Mouse (Mus musculus) T-helper 17 cell (primary cell): ENCODE results near the gene Tmem158.

ENCODE experiments used
- in situ Hi-C, 2 experiments: fragments of 300-600 bp; cut with MboI, MseI; formaldehyde crosslinking; loops; 1 replicate in 1 of 2; 2 replicates in 1 of 2; pipeline ENCODE4 v1.15.1; 2025; ENCODE audit warnings: high pct_unique_total_duplicates in 2 of 2

The Tmem158 gene

DNA sequence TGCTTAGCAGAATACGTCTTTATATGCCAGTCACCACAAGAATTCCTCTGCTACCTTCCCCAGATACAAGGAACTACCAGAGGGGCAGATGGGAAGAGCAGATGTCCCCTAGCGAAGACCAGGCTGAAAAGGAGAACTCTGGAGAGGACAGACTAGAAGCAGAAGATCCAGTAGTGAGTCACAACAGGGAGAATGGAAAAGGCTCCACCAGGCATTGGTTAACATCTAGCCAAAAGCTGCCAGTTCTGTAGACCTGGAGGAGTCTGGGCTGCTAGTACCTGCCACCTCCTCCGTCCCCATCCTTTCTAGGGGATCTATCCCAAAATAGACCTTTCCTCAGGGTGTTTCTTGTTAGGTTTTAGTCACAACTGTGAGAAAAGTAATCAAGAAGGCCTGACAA, 4.8 kb downstream of the Tmem158 start:
- in situ Hi-C loops: loop anchor here (5.0 to 25.0 kb wide), 2 partner anchors 182 to 187 kb away; no protein-coding TSS in a partner anchor

DNA sequence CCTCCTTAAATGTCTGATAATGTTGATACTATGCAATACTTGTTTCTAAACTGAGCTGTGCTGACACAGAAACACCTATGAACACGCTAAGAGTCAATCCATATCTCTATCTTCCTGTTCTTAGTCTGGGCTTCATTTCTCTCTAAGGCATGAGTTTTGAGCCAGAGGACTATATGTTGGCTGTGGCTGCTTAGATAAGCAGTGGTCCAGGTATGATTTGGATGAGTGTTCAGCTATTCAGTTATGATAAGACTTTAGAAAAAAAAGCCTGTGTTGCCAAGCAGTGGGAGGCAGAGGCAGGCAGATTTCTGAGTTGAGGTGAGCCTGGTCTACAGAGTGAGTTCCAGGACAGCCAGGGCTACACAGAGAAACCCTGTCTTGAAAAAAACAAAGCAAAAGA, 12.6 kb downstream of the Tmem158 start:
- in situ Hi-C loops: no loop called here

DNA sequence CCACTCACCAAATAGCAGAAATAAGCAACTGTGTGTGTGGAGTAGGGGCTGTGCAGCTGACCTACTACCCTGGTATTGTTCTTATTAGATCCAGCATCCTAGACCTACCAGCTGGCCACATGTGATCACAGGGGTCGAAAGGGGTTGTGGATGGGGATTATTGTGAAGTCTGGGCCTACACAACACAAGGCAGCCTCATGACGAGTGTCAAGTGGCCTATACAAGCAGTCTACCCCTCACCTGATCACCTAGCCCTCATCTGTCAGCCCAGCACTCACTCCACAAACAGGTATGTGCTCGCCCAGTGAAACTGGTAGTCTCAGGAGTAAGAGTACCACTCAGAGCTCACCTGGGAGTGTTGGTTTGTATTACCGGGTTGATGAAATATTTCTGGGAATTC, 15.4 kb downstream of the Tmem158 start:
- in situ Hi-C loops: no loop called here

DNA sequence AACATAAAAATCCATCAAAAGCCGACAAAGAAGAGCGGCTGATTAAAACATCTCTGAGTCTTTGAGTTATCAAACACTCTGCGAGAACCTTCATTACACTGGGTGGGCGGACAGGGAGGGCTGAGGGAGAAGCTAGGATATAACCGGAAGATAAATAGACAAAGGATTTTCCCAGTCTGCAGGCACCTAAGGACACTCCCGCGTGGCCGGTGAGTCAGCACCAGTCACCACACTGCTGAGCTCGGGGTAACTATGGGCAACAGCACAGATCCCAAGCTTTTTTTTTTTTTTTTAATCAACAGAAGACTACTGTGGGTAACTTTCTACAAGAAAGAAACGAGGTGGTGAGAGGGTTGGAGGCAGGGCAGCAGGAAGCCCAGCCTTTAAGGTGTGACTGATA, 16.6 kb downstream of the Tmem158 start:
- in situ Hi-C loops: no loop called here

DNA sequence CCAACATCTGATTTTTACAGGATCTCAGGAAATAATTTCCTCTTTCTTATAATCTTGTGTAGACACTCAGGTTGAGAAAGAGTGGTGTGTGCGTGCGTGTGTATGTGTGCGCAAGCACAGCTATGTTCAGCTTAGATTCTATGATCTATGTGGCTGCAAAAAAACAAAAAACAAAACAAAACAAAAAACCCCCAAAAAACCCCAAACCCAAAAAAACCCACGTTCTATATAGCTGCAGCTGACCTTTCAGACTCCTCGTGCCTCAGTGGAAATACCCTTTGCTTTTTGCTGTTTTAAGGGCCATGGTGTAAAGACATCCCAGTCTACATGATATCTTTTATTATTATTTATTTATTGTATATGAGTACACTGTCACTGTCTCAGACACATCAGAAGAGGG, 19.4 kb downstream of the Tmem158 start:
- in situ Hi-C loops: no loop called here

DNA sequence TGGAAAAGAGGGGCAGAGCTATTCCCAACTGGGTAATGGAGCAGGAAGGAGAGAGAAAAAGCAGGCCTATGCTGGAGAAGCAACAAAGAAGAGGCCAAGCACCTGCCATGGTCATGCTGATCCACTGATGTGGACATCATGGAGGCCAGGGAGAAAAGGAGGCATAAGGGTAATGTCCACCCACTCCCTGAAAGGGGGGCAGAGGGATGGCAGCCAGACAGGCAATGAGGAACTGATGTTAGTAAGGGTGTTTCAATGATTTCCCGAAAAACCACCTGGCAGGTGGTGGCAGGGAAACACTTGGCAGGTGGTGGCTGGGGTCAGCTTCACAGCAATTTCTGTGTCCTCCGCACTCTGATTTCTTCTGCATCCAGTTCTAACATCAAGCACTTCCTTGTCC, 19.8 kb downstream of the Tmem158 start:
- in situ Hi-C loops: no loop called here

DNA sequence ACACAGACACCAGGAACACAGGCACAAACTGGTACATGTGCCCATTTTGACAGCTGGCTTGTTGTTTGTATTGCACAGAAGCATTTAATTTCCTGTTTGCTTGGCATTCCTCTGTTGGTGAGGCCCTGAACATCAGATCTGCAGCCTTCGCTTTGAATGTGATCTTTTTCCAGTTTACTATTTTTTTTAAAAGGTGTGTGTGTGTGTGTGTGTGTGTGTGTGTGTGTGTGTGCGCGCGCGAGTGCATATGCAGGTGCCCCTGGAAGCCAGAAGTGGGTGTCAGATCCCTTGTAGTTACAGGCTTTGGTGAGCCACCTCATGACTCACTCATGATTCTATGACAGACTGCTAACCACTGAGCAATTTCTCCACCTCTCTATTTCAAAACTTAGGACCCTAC, 20.3 kb downstream of the Tmem158 start:
- in situ Hi-C loops: no loop called here

DNA sequence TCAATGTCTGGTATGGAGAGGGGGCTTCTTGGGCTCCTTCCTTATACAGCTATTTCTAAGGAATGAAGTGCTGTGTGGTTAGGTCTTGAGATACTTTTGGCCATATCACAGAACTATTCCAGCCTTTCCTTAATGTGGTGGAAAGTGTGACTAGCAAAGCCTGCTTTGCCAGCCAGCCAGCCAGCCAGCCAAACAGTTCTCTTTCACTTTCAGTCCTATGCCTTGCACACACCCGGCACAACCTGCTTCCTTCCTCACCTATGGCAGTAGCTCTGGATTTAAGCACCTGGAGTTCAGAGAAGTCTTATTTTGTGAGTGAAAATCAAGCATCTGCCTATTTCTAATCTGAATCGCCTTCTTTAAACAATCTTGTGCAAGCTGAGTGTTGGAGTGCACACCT, 20.9 kb downstream of the Tmem158 start:
- in situ Hi-C loops: no loop called here

DNA sequence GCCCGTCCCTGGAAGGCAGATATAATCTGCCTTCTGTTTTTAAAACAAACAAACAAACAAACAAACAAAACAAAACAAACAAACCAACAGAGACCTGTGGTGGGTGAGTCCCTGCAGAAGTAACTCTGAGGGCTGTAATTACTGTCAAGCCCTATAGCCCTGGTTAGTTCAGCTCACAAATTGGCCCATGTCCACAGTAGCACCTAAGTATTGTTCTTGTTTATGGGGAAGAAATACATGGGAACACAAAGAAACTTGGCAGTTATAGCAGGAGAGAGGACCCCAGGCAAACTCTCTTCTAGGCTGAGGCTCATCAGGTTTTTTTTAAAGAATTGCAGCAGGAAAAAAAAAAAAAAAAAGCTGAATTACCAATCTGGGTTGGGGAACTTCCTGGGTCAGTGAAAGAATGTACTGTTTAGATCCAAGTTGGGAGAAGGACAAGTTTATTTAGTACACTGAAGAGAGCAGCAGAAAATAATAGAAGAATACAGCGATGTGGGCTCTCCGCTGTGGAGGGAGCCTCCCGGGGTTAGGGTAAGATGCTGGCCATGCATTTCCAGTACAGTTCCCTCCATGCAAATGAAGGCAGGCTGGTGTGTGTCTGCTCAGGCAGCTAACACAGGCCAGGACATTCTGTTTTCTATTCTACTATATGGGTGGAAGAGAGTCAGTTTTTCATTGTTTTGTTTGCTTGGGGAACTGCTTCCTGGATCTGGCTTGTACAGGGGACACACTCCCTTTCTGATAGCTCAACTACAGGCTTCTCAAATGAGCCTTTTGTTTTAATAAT, 22.1 kb downstream of the Tmem158 start:
- in situ Hi-C loops: no loop called here

DNA sequence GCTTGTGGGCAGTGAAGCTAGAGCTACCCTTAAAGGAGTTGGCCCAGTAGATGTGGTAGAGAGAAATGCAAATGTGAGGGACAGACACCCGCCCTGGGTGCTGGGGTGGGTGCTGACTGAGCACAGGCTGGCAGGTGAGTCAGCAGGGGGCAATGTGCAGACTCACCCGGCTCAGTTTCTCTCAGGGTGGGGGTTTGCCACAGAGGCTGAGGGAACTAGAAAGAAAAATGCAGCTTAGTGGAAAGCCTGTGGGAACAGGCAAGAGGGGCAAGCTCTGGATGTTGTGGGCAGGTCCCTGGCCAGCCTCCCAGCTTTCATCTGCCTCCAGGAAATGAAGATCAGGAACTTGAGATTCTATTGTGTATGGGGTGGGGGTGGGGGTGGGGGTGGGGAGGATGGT, 22.8 kb downstream of the Tmem158 start:
- in situ Hi-C loops: no loop called here

DNA sequence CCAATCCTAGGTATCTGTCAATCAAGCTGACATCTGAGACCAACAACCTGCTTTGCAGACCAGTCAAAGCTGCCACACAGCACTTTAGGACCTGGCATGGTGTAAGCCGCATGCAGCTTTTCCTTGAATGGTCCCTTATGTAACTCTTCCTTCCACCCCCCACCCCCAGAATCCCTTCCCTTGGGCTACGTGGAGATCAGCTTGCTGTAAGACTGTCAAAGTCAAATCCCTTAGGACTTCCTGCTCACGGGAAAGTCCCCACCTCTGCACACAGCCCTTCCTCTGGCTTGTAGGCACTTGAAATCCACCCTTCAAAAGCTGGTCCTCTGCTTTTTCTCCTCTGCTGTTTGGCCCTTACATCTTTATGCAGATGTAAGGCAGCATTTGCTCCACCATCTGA, 24.9 kb downstream of the Tmem158 start:
- in situ Hi-C loops: no loop called here

DNA sequence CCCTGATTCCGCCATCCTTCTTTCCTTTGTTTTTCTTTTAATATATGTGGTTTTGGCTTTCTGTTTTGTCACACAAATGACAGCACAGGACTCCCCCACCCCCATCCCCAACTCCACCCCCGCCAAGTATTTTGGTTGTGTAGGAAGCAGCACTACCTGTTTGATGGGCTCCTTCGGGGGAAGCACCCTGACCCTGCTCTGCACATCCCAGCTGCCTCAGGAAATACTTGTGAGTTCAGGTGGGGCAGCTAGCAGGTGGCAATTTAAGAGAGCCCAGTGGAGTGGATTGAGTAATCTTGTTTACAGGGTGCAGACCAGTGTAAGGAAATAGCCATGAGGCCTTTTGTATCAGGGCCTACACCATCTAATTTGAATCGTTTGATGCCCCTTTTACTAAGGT, 30.7 kb downstream of the Tmem158 start:
- in situ Hi-C loops: no loop called here

DNA sequence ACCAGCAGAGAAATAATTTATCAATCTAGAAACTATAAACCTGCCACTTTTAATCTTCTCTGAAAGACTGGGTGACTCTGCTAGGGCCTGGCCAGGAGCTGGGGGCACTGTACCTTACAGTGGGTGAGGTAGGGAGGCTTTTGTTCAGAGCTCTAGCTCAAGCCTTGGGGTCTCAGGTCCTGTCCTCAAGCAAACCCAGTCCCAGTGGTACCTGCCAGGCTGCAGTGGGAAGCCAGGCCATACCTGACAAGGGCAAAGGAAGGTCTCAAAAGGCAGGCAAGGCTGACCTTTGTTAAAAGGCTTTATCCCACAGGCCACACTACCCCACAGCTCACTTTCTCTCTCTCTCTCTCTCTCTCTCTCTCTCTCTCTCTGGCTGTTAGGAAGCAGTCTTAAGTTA, 31.9 kb downstream of the Tmem158 start:
- in situ Hi-C loops: no loop called here

DNA sequence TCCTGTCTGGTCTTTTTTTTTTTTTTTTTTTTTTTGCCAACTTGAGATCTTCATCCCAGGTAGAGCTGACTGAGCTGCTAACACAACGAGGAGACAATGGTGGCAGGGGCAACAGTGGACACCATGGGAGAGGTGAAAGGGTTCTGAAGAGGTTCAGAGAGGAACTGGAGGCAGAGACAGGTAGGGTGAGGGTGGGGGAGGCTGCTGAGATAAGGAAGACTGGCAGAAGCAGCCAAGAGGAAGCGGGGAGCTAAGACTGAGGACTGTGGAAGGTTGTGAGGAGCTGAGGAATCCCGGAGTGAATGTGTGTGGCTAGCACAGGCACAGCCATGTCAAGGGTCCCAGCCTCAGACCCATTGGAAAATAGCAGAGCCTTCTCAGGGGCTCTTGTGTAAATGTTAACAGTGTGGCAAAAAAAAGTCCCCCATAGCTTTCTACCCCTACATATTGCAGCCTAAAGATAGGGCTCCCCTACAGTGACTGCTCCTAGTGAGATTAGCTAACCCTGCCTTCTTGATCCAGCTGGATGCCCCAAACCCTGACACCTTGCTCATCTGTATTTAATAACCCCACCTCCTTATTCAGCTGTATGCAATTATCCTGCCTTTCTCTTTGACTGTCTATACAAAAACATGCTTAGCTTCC, 33.3 kb downstream of the Tmem158 start:
- in situ Hi-C loops: no loop called here

DNA sequence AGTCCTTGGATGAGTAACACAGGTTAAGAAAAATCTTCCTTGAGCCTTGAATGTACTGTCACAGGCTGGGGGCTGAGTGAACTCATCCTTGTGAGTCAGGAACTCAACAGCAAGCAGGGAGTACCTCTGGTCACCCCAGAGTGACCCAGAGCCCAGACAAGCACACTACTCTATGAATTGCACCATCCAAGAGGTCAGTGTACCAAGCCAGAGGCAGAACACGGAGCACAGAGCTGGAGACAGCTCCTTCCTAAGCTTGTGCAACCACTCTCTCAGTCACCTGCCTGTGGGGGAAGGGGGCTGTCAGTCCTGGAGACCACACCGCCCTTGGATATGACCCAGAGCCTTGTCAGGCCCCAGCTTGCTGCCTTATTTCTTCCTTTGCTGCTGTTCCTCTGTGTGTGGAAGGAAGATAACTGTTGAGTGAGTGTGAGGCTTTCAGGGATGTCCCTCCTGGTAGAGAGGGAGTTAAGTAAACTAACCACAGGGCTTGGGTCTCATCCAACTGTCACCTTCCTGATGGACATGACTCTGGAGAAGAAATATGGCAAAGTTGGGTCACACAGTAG, 35.6 kb downstream of the Tmem158 start:
- in situ Hi-C loops: no loop called here

DNA sequence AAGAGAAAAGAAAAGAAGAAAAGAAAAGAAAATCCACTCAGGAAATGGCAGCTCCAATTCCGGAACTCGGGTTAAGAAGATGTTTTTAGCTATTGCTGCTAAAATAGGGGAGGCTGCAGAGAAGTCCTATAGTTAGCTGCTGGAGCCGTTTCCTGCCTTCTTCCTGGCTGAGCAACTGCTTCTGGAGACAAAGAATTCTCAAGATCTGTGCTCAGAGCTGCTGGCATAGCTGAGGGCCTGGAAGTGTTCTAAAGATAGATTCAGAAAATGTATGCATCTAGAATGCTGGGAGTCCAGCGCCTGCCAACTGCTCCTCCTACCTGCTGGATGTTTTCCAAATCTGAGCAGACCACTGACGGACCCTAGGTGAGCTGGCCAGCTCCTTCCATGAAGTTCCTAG, 40.7 kb downstream of the Tmem158 start:
- in situ Hi-C loops: no loop called here

DNA sequence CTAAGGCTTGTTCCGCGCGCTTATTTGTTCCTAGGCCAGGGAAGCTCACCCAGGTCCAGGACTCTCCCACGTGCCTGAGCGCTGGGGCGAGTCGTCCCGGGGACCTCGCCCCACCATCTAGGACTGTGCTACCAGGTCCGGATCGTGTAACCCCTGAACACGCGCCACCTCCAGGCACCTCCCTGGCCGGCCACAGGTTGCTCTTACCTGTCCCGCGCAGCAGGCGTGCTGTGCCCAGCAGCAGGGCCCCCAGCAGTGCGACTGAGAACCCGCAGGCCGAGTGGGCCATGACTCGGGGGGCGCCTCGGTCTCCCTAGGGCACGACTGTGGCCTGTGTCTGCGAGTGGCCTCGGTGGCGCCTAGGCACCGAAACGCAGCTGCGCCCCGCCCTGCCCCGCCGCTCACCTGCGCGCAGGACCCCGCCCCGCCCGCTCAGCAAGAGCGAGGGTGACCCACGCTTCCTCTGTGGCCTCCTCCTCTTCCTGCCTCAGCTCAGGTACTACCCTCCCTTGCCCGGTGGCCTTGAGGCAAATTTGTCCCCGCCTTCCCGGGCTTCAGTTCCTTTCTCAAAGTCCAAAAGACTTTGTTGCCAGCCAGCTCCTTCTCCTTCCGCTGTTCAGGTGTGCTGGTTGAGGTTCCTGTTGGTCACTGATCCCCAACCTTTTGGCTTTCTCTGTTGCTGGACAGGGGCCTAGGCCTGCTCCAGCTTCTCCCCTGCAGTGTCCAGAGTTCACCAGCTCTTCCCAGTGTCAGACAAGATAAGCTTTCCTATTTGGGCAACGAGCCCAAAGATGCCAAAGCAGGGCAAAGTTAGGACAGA, 44.7 kb downstream of the Tmem158 start, which contains the start of gene Cdcp1:
Cdcp1 (minus strand) TSS at position 418 of the 820 bp plus-strand sequence.
- in situ Hi-C loops: no loop called here

DNA sequence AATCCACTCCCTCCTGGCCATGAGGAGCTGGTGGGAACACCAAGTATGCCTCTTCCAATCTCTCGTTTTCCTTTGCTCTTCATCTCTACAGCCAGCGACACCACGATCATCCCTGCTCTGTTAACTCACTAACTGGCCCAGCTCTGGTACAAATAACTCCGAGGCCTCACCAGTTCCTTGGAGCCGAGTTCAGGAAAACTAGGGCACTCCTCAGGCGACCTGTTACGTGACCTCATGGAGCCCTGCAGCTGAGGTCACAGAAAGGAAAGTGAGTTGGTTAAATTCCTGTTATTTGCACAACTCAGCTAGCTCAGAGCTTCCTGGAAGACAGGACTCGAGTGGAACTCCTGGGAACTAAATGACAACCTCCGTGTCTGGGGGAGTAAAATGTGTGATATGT, 47.2 kb downstream of the Tmem158 start:
- in situ Hi-C loops: no loop called here
